Mouse (Mus musculus): ENCODE results near the gene Slc7a6os.
A peak's percentile ranks its signal among the peaks of the same experiment; 100 is the strongest.

DNA sequence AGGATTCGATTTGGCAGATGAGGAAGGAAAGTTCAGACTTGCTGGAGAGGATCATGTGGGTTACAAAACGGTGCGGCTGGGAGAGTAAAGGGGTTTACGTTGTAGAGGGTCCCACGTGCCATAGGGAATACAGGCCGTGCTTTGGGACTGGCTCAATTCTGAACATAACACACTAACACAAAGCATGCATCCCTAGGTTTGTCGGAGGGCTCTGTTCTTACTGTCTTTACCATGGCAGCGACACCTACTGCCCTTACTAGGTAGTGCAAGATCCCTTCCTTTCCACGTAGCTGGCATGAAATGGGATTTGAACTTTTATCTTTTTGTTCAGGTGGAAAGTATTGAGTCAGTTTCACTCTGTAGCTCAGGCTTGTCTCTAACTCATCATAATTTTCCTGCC lies 15.9 kb upstream of the Slc7a6os start:
- TF ChIP-seq CTCF (IDR thresholded peaks at IDR 0.05; ENCODE audit: control insufficient read depth, insufficient read depth, insufficient read length), result peak; percentile 62
- no peak for TF ChIP-seq MAX (IDR thresholded peaks at IDR 0.05)
- TF ChIP-seq USF1 (IDR thresholded peaks at IDR 0.05; ENCODE audit: low read depth), result no peak
- no peak for TF ChIP-seq FOSL1 (IDR thresholded peaks at IDR 0.05; ENCODE audit: insufficient read depth, low read length, poor library complexity, severe bottlenecking)

All from C2C12 (cell line).